Mouse (Mus musculus) kidney, adult 2 months (tissue): ENCODE measurements around the gene Clta.

Source experiments
- CTCF ChIP-seq: fragments of 200-500 bp; conservative IDR thresholded peaks from 2 replicates; pipeline ENCODE4 v1.5.1; 2011; ENCODE audit warnings: low read depth, mild to moderate bottlenecking, control low read depth, low read length, moderate library complexity, mixed read lengths; ENCODE audit not compliant: insufficient read depth, insufficient read length
- POLR2A ChIP-seq: fragments of 200-500 bp; IDR thresholded peaks from one replicate; pipeline ENCODE4 v1.6.1; 2011; ENCODE audit warnings: low read depth, low read length, control low read depth

GRCm38 (mm10) chr4:43964326-43964833, 39.9 kb upstream of the Clta start:
- no peak for TF ChIP-seq CTCF
- TF ChIP-seq POLR2A = no peak
